Mouse (Mus musculus): Measurements from ENCODE around the gene Lhfpl2.

Gene Lhfpl2

GRCm38 (mm10) chr13:94065276-94066050 lies 7.9 kb downstream of the Lhfpl2 start:
- intact Hi-C loops (cut with DNase I): no loop called here

- intact Hi-C loops (cut with DNase I): no loop called here
Observed at GRCm38 (mm10) chr13:94066626-94067275, 9.2 kb downstream of the Lhfpl2 start.

GRCm38 (mm10) chr13:94068308-94068707 lies 10.7 kb downstream of the Lhfpl2 start:
- intact Hi-C loops (cut with DNase I): no loop called here

- intact Hi-C loops (cut with DNase I): loop anchor here (10.0 kb wide), 1 partner anchor 135 kb away; no protein-coding TSS in a partner anchor
Observed at GRCm38 (mm10) chr13:94069421-94070307, 12.1 kb downstream of the Lhfpl2 start.

- intact Hi-C loops (cut with DNase I): loop anchor here (10.0 kb wide), 1 partner anchor 135 kb away; no protein-coding TSS in a partner anchor
Observed at GRCm38 (mm10) chr13:94070308-94070619, 12.7 kb downstream of the Lhfpl2 start.

GRCm38 (mm10) chr13:94070927-94071326 lies 13.3 kb downstream of the Lhfpl2 start:
- intact Hi-C loops (cut with DNase I): loop anchor here (10.0 kb wide), 1 partner anchor 134 kb away; no protein-coding TSS in a partner anchor

GRCm38 (mm10) chr13:94073046-94073715 lies 15.6 kb downstream of the Lhfpl2 start:
- intact Hi-C loops (cut with DNase I): loop anchor here (10.0 kb wide), 1 partner anchor 132 kb away; no protein-coding TSS in a partner anchor

- intact Hi-C loops (cut with DNase I): loop anchor here (10.0 kb wide), 1 partner anchor 131 kb away; no protein-coding TSS in a partner anchor
Observed at GRCm38 (mm10) chr13:94073716-94074115, 16.1 kb downstream of the Lhfpl2 start.

GRCm38 (mm10) chr13:94075181-94075580 lies 17.6 kb downstream of the Lhfpl2 start:
- intact Hi-C loops (cut with DNase I): loop anchor here (10.0 kb wide), 1 partner anchor 130 kb away; no protein-coding TSS in a partner anchor

GRCm38 (mm10) chr13:94077136-94078018 lies 19.8 kb downstream of the Lhfpl2 start:
- intact Hi-C loops (cut with DNase I): loop anchor here (10.0 kb wide), 1 partner anchor 127 kb away; no protein-coding TSS in a partner anchor

- intact Hi-C loops (cut with DNase I): no loop called here
Observed at GRCm38 (mm10) chr13:94083196-94083595, 25.6 kb downstream of the Lhfpl2 start.

- intact Hi-C loops (cut with DNase I): no loop called here
Observed at GRCm38 (mm10) chr13:94084220-94085126, 26.9 kb downstream of the Lhfpl2 start.

GRCm38 (mm10) chr13:94086090-94086808 lies 28.7 kb downstream of the Lhfpl2 start:
- intact Hi-C loops (cut with DNase I): no loop called here

GRCm38 (mm10) chr13:94087061-94087460 lies 29.5 kb downstream of the Lhfpl2 start:
- intact Hi-C loops (cut with DNase I): no loop called here

GRCm38 (mm10) chr13:94088788-94089187 lies 31.2 kb downstream of the Lhfpl2 start:
- intact Hi-C loops (cut with DNase I): no loop called here

- intact Hi-C loops (cut with DNase I): no loop called here
Observed at GRCm38 (mm10) chr13:94089286-94089685, 31.7 kb downstream of the Lhfpl2 start.

GRCm38 (mm10) chr13:94091366-94091765 lies 33.8 kb downstream of the Lhfpl2 start:
- intact Hi-C loops (cut with DNase I): no loop called here

GRCm38 (mm10) chr13:94094176-94094575 lies 36.6 kb downstream of the Lhfpl2 start:
- intact Hi-C loops (cut with DNase I): no loop called here
